Mouse (Mus musculus): ENCODE measurements around the gene Polr3b.

GRCm38 (mm10) chr10:84604335-84604734 is 17.8 kb upstream of the Polr3b start:
- no peak for TF ChIP-seq CTCF (IDR thresholded peaks at IDR 0.05; ENCODE audit: control insufficient read depth, insufficient read depth, insufficient replicate concordance, low read depth, low read length)
- no peak for TF ChIP-seq POLR2A (IDR thresholded peaks at IDR 0.05; ENCODE audit: control insufficient read depth, low read depth, low read length)
